Mouse (Mus musculus): Measurements from ENCODE around the gene Fbxo33.

Fbxo33 gene

DNA sequence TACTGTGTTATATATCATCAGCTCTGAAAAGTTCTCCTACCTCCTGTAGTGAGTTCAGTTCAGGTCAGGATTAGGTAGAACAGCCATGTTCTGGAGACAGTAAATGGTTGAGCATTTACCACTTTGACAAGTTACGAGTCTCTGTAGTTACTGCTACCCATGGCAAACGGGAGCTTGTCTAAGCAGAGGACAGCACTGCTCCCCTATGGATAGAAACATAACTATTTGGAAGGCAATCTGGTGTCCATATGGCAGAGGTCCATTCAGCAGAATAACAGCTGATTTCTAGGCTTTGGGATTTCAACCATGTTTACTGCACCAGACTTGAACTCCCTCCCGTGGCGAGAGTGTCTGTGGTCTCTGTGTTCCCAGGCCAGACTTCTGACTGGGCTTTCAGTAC lies 23.6 kb downstream of the Fbxo33 start:
- DNase-seq (ENCODE audit: low read depth), result no peak

DNA sequence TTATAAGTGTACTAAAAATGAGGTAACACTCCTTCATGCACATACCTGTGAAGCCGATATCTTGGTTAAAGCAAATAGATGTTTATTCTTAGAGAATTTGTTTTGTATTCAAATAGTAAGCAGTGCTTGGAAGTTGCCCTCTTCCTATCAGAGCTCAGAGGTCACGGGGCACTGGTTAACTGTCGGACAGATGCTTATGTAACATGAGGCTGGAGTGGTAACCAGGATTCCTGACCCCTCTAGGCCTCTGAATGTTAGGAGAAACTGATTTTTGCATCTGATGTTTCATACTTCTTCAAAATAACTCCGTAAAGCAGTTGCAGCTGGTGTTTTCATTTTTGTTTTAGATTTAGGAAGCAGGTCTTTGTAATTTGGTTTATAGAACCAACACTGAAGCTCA lies 24.5 kb downstream of the Fbxo33 start:
- no peak for DNase-seq (ENCODE audit: low read depth)

DNA sequence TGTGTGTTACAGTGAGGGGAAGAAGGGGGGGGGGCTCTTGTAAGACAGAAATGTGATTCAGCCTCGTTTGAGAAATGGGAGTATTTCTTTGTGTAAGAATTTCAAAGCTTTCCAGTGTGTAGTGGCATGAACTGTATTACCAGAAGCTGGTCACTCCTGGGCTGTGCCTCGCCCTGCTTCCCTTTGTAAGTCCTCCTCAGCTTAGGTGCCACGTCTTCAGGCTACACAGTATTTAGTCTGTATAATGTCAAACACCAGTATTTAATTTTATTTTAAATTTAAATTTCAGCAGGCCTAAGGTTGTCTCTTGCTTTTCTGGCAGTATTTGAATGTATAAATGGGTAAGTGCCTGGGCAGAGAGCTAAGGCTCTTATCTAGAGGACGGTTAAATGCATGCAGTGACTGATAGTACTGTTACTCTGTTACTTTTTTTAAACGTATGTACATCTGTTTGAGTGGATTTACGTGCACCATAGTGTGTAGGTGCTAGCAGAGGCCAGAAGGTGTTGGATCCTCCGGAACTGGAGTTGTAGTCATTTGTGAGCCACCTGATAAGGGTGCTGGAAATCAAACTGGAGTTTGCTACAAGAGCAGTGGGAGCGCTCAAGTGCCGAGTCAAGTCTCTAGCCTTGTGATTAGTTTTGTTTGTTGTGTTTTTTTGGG lies 25.1 kb downstream of the Fbxo33 start:
- DNase-seq (ENCODE audit: low read depth), result no peak

GRCm38 (mm10) chr12:59193637-59194036 lies 25.9 kb downstream of the Fbxo33 start:
- no peak for DNase-seq (ENCODE audit: low read depth)

- DNase-seq (ENCODE audit: low read depth), result no peak
Measured at GRCm38 (mm10) chr12:59188086-59188682, 31.3 kb downstream of the Fbxo33 start.

DNA sequence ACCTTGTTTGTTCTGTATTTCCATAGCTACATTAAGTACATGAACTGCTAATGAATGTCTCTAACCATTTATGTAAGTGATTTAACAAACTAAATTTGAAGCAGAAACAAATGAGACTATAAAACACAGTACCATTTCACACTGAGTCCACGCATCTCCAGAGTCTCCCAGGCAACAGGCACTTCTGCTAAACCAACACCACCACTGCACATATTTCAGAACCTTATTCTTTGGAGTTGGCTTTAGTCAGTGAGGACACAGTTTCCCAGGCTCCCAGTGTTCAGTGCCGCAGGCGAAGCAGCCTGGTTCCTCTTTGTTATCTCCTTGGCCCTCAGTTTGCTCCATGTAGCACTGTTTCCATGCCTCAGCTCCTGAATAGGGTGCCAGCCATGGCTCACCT lies 41.7 kb downstream of the Fbxo33 start:
- DNase-seq (ENCODE audit: low read depth), result no peak

GRCm38 (mm10) chr12:59169935-59170334 lies 49.6 kb downstream of the Fbxo33 start:
- no peak for DNase-seq (ENCODE audit: low read depth)

DNA sequence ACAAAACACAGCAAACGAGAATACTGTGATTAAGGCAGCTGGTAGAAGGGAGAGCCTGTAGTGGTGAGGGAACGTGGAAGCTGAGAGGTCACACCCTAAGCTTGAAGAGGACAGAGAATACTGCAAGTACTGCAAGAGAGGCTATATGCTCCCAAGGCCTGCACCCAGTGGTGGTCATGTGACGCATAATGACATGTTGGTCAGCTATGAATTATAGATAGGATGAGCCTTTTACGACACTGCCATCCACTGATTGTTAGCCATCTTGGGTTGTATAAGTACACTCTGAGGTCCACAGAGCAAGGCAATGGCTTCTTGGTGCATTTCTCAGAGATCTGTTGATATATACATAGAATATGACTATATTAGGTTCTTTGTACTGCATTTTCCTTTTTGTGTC lies 53.0 kb downstream of the Fbxo33 start:
- DNase-seq (ENCODE audit: low read depth), result no peak

DNA sequence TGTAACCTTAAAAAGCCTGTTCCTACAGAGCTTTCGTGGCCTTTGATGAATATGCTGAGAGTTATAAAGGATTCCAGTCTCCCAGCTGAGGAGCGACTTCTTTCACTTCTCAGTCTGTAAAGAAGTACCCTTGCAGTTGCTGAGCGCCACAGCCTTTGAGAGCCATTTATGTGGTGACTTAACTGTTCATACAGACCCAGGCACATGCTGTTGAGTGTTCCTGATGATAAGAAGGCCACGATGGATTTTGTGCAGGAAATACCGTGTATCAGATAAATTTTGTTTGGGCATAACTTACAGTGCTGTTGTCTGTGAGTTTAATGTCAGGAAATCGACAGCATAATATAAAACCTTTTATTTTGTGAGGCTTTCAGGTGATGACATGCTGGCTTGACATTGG lies 55.0 kb downstream of the Fbxo33 start:
- DNase-seq (ENCODE audit: low read depth), result peak; percentile 39

GRCm38 (mm10) chr12:59162797-59163196 lies 56.7 kb downstream of the Fbxo33 start:
- no peak for DNase-seq (ENCODE audit: low read depth)

- no peak for DNase-seq (ENCODE audit: low read depth)
Measured at GRCm38 (mm10) chr12:59161091-59161490, 58.4 kb downstream of the Fbxo33 start.
